Mouse (Mus musculus) brown adipose tissue, adult 24 weeks (tissue): Measurements from ENCODE around the gene Olfr1191-ps1. TPM values are rescaled to one million over a fixed set of nuclear protein-coding genes. Genes with fewer than 3 reads are reported as not detected.
"Not testable (repeated sequence)": the region's sequence is repeated elsewhere in the genome, so short reads cannot be mapped to it uniquely, and the experiment has no call there.

Experiments
- H3K27ac ChIP-seq: fragments of 200-500 bp; replicated peaks from 2 replicates; pipeline ENCODE4 v1.5.1; 2012; ENCODE audit warnings: low read depth, mild to moderate bottlenecking, low read length
- H3K4me1 ChIP-seq: fragments of 200-500 bp; 2 replicates; pipeline ENCODE4 v1.6.1; 2012; ENCODE audit warnings: low read length, mixed read lengths; ENCODE audit not compliant: control insufficient read depth, insufficient read depth, insufficient read length
- H3K4me3 ChIP-seq: fragments of 200-500 bp; 2 replicates; pipeline ENCODE4 v1.5.1; 2012; ENCODE audit warnings: low read depth, mild to moderate bottlenecking, low read length, moderate library complexity; ENCODE audit not compliant: insufficient read depth
- polyA plus RNA-seq: library from polyadenylated mRNA; stranded (reverse); fragments of >200 nt; gene quantifications from 2 replicates; pipeline ENCODE4 v1.2.4, GENCODE M21; 2012; ENCODE audit not compliant: missing spikeins, insufficient read depth, insufficient read length

Olfr1191-ps1 gene
- not detected in 2 replicates for polyA plus RNA-seq

GRCm38 (mm10) chr2:88640242-88640641 is at the start of gene Olfr1191-ps1:
Olfr1191-ps1 (plus strand) TSS chr2:88640542.
- not testable (repeated sequence) for H3K4me3 ChIP-seq, H3K4me1 ChIP-seq, H3K27ac ChIP-seq

- Histone ChIP-seq H3K4me3 (no peak within 1 kb of the TSS), H3K4me1 (no peaks in the 10 kb centered on the region), H3K27ac (no peak within 1 kb of the TSS)
Observed at GRCm38 (mm10) chr2:88648209-88648608, 7.9 kb downstream of the Olfr1191-ps1 start, which contains the start of gene Olfr1192-ps1. Olfr1192-ps1 (plus strand) TSS chr2:88648509.

GRCm38 (mm10) chr2:88675328-88675727 is 35.0 kb downstream of the Olfr1191-ps1 start, which contains the start of gene Olfr1193:
Olfr1193 (plus strand) TSS chr2:88675628.
- H3K4me1 ChIP-seq, H3K4me3 ChIP-seq, H3K27ac ChIP-seq: not testable (repeated sequence)

- Histone ChIP-seq H3K27ac (no peak within 1 kb of the TSS), H3K4me1 (no peaks in the 10 kb centered on the region), H3K4me3 (no peak within 1 kb of the TSS)
Observed at GRCm38 (mm10) chr2:88689087-88689486, 48.7 kb downstream of the Olfr1191-ps1 start, which contains the start of gene Olfr1195. Olfr1195 (minus strand) TSS chr2:88689187.

Other genes starting within 250 kb of the Olfr1191-ps1 start
- gene Olfr1179, start 234.1 kb upstream of the Olfr1191-ps1 start, polyA plus RNA-seq: not detected in 2 replicates
- not detected in 2 replicates for gene Olfr1180, start 221.4 kb upstream of the Olfr1191-ps1 start, polyA plus RNA-seq
- gene Olfr1181, start 214.4 kb upstream of the Olfr1191-ps1 start, polyA plus RNA-seq: not detected in 2 replicates
- gene Gm13757, start 191.4 kb upstream of the Olfr1191-ps1 start, polyA plus RNA-seq: not detected in 2 replicates
- gene Olfr1183, start 185.7 kb upstream of the Olfr1191-ps1 start, polyA plus RNA-seq: not detected in 2 replicates
- gene Olfr1184, start 156.9 kb upstream of the Olfr1191-ps1 start, polyA plus RNA-seq: not detected in 2 replicates
- not detected in 2 replicates for gene Olfr1185-ps1, start 147.2 kb upstream of the Olfr1191-ps1 start, polyA plus RNA-seq
- not detected in 2 replicates for gene Olfr1186, start 122.0 kb upstream of the Olfr1191-ps1 start, polyA plus RNA-seq
- not detected in 2 replicates for gene Olfr1188, start 83.6 kb upstream of the Olfr1191-ps1 start, polyA plus RNA-seq
- not detected in 2 replicates for gene Olfr1189, start 54.1 kb upstream of the Olfr1191-ps1 start, polyA plus RNA-seq
- not detected in 2 replicates for gene Olfr1192-ps1, start 8.0 kb downstream of the Olfr1191-ps1 start, polyA plus RNA-seq
- not detected in 2 replicates for gene Olfr1193, start 35.1 kb downstream of the Olfr1191-ps1 start, polyA plus RNA-seq
- not detected in 2 replicates for gene Olfr1195, start 48.6 kb downstream of the Olfr1191-ps1 start, polyA plus RNA-seq
- gene Olfr1196, start 64.1 kb downstream of the Olfr1191-ps1 start, polyA plus RNA-seq: not detected in 2 replicates
- gene Olfr1197, start 91.8 kb downstream of the Olfr1191-ps1 start, polyA plus RNA-seq: not detected in 2 replicates
- gene Olfr1198, start 110.8 kb downstream of the Olfr1191-ps1 start, polyA plus RNA-seq: not detected in 2 replicates
- gene Olfr1199, start 119.9 kb downstream of the Olfr1191-ps1 start, polyA plus RNA-seq: not detected in 2 replicates
- gene Olfr1200, start 129.9 kb downstream of the Olfr1191-ps1 start, polyA plus RNA-seq: not detected in 2 replicates
- gene Olfr1201, start 152.5 kb downstream of the Olfr1191-ps1 start, polyA plus RNA-seq: not detected in 2 replicates
- not detected in 2 replicates for gene Olfr1202, start 174.0 kb downstream of the Olfr1191-ps1 start, polyA plus RNA-seq
- not detected in 2 replicates for gene Olfr1205, start 189.2 kb downstream of the Olfr1191-ps1 start, polyA plus RNA-seq
- gene Olfr1204, start 208.8 kb downstream of the Olfr1191-ps1 start, polyA plus RNA-seq: not detected in 2 replicates
- not detected in 2 replicates for gene Olfr1206, start 222.7 kb downstream of the Olfr1191-ps1 start, polyA plus RNA-seq